Mouse (Mus musculus): ENCODE measurements around the gene Emcn.

DNA sequence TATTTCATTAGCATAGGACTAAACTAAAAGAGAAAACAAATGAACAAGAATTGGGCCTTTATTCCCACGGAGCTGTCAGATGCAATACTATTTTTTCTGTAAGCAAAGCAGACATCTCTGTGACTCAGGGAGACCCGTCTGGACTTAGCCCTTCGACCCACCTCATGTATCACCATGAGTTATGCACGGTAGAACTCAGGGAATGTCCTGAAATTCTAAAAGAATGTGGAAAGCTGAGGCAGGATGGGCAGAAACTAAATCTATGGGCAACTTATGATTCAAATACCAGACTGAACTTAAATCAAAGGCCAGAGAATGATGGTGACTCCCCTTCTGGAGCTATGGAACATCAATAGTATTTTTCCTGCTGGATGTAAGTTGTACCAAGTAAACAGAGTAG lies 8.3 kb upstream of the Emcn start:
- TF ChIP-seq POLR2A (IDR thresholded peaks at IDR 0.05; ENCODE audit: insufficient read depth, low read length) (no peak), CTCF (IDR thresholded peaks at IDR 0.05; ENCODE audit: low read depth, low read length) (no peak), EP300 (IDR thresholded peaks at IDR 0.05; ENCODE audit: insufficient read depth, low read depth, low read length) (no peak)

Data from ES-Bruce4 (cell line).